Mouse (Mus musculus) testis, adult 2 months (tissue): ENCODE data around the gene Timeless. TPM values are rescaled to one million over a fixed set of nuclear protein-coding genes. Genes with fewer than 3 reads are reported as not detected.
A peak's percentile ranks its signal among the peaks of the same experiment; 100 is the strongest.
"Not testable (repeated sequence)": the region's sequence is repeated elsewhere in the genome, so short reads cannot be mapped to it uniquely, and the experiment has no call there.

Experiments used
- H3K27ac ChIP-seq: fragments of 200-500 bp; 2 replicates; pipeline ENCODE4 v1.5.1; 2012; ENCODE audit warnings: low read depth, low read length; ENCODE audit not compliant: control insufficient read depth, insufficient read depth
- H3K27me3 ChIP-seq: fragments of 200-500 bp; 2 replicates; pipeline ENCODE4 v1.6.1; 2012; ENCODE audit warnings: mild to moderate bottlenecking, low read length, moderate library complexity; ENCODE audit not compliant: control insufficient read depth, insufficient read depth
- H3K36me3 ChIP-seq: fragments of 200-500 bp; 2 replicates; pipeline ENCODE4 v1.6.1; 2012; ENCODE audit warnings: mild to moderate bottlenecking, low read length; ENCODE audit not compliant: control insufficient read depth, insufficient read depth
- H3K4me1 ChIP-seq: fragments of 200-500 bp; 2 replicates; pipeline ENCODE4 v1.6.1; 2012; ENCODE audit warnings: low read length; ENCODE audit not compliant: control insufficient read depth, insufficient read depth
- H3K4me3 ChIP-seq: fragments of 200-500 bp; 2 replicates; pipeline ENCODE4 v1.5.1; 2012; ENCODE audit warnings: low read depth, mild to moderate bottlenecking, low read length, moderate library complexity, mixed read lengths; ENCODE audit not compliant: control insufficient read depth
- CTCF ChIP-seq: fragments of 200-500 bp; IDR thresholded peaks from 2 replicates; pipeline ENCODE4 v1.5.1; 2012; ENCODE audit warnings: low read depth, mild to moderate bottlenecking, inconsistent platforms, low read length, moderate library complexity; ENCODE audit not compliant: control insufficient read depth, insufficient read depth, insufficient replicate concordance
- POLR2A ChIP-seq: fragments of 200-500 bp; IDR thresholded peaks from 2 replicates; pipeline ENCODE4 v1.6.1; 2012; ENCODE audit warnings: low read depth, mild to moderate bottlenecking, inconsistent platforms, low read length, moderate library complexity; ENCODE audit not compliant: control insufficient read depth
- polyA plus RNA-seq: library from polyadenylated mRNA; depleted of rRNA; stranded (reverse); fragments of >200 nt; gene quantifications from 2 replicates; pipeline ENCODE4 v1.2.3, GENCODE M21; 2012

Timeless gene
- polyA plus RNA-seq, 1 experiment, result 4.4 TPM

DNA sequence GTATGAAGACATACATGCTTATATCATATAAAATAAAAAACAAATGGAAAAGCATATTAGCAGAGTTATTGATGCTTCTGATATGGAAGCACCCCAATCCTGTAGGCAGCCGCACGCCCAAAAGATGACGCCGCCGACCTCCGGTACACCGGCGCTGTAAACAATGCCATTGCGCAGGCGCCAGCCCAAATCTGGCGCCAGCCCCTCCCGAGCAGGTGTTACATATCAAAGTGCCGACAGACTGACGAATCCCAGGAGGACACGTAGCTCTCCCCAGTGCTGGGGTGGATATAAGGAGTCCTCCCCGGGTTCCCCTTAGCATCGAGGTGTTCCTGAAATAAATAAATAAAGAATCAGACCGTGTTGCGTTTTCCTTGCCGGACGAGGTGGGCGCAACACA lies 30.4 kb downstream of the Timeless start:
- Histone ChIP-seq H3K4me1 (peaks cover 4% of the 10 kb centered on the region), H3K36me3 (no peaks in the 10 kb centered on the region), H3K4me3 (peak overlapping the region; percentile 45), H3K27ac (no peak overlapping the region), H3K27me3 (no peaks in the 10 kb centered on the region)
- no peak for TF ChIP-seq POLR2A
- TF ChIP-seq CTCF, result no peak

DNA sequence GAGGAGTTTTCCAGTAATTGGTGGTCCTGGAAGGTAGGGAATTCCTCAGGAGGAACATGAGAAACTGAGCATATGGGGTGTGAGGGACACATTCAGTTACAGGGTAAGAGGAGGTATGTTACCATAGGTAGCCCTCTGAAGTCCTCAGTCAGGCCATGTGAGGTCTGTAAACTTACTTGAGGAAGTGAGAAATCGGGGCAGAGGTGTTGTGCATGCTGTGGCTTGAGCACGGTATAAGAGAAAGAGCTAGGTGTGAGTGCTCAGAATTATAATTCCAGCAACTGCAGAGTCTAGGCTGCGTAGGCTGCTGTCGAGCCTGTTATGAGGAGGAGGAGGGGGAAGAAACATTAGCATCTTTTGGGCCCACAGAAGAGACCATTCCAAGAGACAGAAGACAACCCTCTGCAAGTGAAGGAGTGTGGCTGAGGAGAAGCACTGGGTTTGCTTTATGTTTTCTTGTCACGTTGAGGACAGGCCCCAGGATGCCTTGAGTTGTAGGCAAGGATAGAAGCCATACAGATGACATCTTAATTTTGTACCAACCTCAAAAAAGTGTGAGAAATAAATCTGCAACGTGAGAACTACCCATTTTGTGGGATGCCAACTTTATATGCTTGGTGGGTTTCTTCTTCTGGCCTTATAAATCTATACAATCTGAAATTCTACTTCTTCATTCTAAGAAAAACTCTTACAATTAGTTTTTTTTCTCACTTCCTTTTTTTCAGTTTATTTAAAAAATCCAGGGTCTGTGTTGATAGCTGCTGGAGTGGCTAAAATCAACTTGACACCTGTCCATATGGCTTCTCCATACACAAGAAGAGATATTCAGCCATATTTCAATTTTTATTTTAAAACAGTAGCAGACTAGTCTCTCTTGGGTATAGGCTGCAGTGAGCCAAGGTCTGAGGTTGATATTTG lies 31.8 kb downstream of the Timeless start:
- no peak overlapping the region for H3K4me3 ChIP-seq
- H3K36me3 ChIP-seq, result no peaks in the 10 kb centered on the region
- no peak overlapping the region for H3K27ac ChIP-seq
- TF ChIP-seq CTCF (no peak), POLR2A (no peak)
- peaks cover 4% of the 10 kb centered on the region for H3K4me1 ChIP-seq
- no peaks in the 10 kb centered on the region for H3K27me3 ChIP-seq

DNA sequence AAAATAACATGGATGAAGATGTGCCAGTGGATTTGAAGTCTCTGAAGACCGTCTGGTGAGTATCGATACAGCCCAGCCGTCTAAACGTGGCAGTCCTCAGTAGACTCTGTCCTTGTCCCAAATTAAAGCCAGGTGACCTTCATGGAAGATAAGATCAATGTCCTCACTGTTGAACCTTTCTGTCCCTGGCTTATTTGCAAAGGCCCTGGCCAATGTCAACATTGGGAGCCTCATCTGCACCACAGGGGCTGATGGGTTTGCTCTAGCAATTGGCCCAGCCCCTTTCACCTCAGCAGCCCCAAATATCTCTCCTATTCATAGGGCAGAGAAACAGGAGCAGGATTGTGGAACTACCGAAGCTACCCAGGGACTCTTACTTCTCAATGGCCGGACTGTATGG lies 36.5 kb downstream of the Timeless start, which contains the start of gene Apof:
Apof (plus strand) TSS at position 301 of the 400 bp plus-strand sequence.
- H3K27me3 ChIP-seq, result no peaks in the 10 kb centered on the region
- H3K36me3 ChIP-seq, result no peaks in the 10 kb centered on the region
- TF ChIP-seq CTCF (no peak), POLR2A (no peak)
- H3K4me1 ChIP-seq, result peaks cover 12% of the 10 kb centered on the region
- H3K4me3 ChIP-seq, result peak within 1 kb of the TSS; percentile 28
- 0 out of 2 replicates have a peak within 1 kb of the TSS, but pooled peaks have one; percentile 32 for H3K27ac ChIP-seq

DNA sequence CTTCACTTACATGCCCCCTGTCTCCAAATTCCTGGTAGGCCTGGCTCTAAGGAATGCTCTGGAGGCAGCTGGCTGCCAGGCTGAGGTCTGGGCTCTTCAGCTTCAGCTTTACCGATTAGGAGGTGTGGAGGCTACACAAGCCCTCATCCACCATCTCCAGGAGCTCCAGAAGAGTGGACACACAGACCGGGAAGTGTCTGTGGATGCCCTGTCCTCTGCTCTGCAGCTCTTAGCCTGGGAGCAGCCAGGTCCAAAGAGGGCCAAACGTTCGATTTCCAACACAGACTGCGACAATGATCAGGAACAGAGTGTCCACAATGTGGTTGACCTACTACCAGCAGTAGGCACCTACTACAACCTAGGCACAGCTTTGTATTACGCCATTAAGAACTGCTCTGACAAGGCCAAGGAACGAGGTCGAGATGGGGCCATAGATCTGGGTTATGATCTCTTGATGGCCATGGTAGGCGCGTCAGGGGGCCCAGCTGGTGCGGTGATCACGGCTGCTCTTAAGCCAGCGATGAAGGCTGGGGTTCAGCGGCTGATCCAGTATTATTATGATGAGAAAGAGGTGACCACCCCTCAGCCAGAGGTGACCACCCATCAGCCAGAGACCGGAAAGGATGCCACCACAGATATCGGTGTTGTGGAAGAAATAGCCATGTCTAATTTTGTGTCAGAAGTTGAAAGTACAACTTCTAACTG lies 37.5 kb downstream of the Timeless start:
- Histone ChIP-seq H3K27me3 (no peaks in the 10 kb centered on the region), H3K4me3 (peak overlapping the region; percentile 28), H3K36me3 (no peaks in the 10 kb centered on the region), H3K4me1 (peaks cover 12% of the 10 kb centered on the region), H3K27ac (0 out of 2 replicates have a peak overlapping the region, but pooled peaks have one; percentile 32)
- no peak for TF ChIP-seq POLR2A
- TF ChIP-seq CTCF, result no peak

DNA sequence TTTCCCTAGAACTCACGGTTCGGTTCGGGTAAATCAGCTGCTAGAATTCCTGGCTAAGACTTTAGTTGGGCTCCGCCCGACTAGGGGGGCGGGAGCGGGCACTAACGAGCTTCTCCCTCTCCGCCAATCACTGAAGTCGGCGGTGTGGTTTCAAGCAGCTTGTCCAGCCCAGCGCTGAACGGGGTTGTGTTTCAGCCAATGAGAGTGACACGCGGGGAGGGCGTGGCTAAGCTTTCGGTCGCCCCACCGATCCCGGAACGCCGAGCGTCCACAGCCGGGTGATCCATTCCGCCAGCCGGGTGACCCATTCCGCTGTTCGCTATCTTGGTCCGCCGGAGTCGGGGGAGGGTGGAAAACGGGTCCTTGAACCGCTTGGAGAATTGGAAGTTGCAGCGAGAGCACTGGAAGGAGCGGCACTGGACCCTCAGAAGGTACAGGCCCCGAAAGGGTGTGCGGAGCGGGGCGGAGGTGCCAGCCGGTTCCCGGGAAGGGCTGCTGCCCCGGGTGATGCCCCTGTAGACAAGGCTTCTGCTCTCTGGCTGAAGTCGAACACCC lies 38.5 kb downstream of the Timeless start, which contains the start of gene Stat2:
Stat2 (plus strand) TSS at position 273 of the 555 bp plus-strand sequence.
- Histone ChIP-seq H3K4me1 (peaks cover 12% of the 10 kb centered on the region), H3K4me3 (peak within 1 kb of the TSS; percentile 75), H3K27me3 (no peaks in the 10 kb centered on the region), H3K36me3 (no peaks in the 10 kb centered on the region), H3K27ac (peak within 1 kb of the TSS; percentile 59)
- TF ChIP-seq CTCF (no peak), POLR2A (peak; percentile 95)

DNA sequence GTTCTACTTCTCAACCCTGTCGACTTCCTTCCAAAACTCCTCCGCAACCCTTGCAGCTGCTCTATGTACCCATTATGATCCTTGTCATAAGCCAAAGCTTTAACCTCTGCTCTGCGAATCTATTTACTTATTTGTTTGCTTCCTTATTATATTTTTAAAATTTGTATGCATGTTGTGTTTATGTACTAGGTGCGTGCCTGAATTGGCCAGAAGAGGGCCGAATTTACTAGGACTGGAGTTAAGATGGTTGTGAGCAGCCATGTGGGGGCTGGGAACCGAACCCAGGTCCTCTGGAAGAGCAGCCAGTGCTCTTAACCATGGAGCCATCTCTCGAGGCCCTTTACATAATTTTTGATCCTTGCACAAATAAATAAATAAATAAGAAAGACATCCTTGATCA lies 39.0 kb downstream of the Timeless start:
- Histone ChIP-seq H3K4me1 (peaks cover 12% of the 10 kb centered on the region), H3K4me3 (peak overlapping the region; percentile 75), H3K27ac (peak overlapping the region; percentile 59), H3K36me3 (no peaks in the 10 kb centered on the region), H3K27me3 (no peaks in the 10 kb centered on the region)
- no peak for TF ChIP-seq POLR2A
- no peak for TF ChIP-seq CTCF

DNA sequence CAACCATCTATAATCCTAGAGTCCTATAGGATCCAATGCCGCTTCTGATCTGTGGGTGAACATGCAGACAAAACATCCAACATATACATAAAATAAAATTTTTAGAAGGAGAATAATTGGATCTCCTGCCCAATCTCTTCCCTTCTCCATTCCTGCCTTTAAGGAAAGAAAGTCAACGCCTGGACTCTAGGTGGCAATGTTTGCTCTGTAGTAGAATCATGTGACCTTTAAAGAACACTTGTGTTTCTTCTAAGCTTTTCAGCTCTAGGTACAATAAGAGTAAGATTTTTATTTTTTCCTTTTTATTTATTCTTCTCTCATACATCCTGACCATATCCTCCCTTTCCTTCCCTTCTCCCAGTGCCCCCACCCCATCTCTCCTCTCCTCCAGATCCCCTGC lies 40.0 kb downstream of the Timeless start:
- TF ChIP-seq POLR2A (no peak), CTCF (no peak)
- H3K27ac ChIP-seq, result no peak overlapping the region

DNA sequence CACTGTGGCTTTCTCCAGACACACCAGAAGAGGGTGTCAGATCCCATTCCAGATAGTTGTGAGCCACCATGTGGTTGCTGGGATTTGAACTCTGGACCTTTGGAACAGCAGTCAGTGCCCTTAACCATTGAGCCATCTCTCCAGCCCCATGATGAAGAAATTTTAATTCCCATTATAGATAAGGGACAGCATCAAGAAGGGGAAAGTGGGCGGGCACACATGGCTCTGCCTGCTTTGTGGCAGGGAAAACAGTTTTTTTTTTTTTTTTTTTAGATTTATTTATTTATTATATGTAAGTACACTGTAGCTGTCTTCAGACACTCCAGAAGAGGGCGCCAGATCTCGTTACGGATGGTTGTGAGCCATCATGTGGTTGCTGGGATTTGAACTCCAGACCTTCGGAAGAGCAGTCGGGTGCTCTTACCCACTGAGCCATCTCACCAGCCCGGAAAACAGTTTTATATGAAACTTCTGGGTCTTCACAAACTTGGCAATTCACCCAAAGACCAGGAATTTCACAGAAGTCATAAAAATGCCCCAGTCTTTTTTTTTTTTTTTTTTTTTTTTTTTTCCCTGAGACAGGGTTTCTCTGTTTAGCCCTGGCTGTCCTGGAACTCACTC lies 41.1 kb downstream of the Timeless start:
- peaks cover 12% of the 10 kb centered on the region for H3K4me1 ChIP-seq
- not testable (repeated sequence) for H3K27me3 ChIP-seq, H3K36me3 ChIP-seq, H3K4me3 ChIP-seq, H3K27ac ChIP-seq

More for the DNA sequence above, 40.0 kb downstream of the Timeless start:
- no peaks in the 10 kb centered on the region for H3K27me3 ChIP-seq
- no peaks in the 10 kb centered on the region for H3K36me3 ChIP-seq
- H3K4me1 ChIP-seq, result peaks cover 12% of the 10 kb centered on the region
- no peak overlapping the region for H3K4me3 ChIP-seq

DNA sequence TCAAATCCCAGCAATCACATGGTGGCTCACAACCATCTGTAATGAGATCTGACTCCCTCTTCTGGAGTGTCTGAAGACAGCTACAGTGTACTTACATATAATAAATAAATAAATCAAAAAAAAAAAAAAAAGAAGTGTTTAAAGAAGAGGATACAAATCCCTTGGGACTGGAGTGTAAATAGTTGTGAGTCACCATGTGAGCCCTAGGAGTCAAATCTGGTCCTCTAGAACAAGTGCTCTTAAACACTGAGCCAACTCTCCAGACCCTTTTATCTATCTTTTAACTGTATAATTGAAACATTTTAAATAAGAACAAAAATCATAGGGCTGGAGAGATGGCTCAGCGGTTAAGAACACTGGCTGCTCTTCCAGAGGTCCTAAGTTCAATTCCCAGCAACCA lies 43.5 kb downstream of the Timeless start:
- not testable (repeated sequence) for H3K27ac ChIP-seq, H3K4me1 ChIP-seq, H3K4me3 ChIP-seq, H3K27me3 ChIP-seq, H3K36me3 ChIP-seq
